Mouse (Mus musculus): ENCODE measurements around the gene Nip7. TPM values are rescaled to one million over a fixed set of nuclear protein-coding genes. Genes with fewer than 3 reads are reported as not detected.
"Not testable (repeated sequence)": the region's sequence is repeated elsewhere in the genome, so short reads cannot be mapped to it uniquely, and the experiment has no call there.

The Nip7 gene
- total and polyA plus RNA-seq, 3 experiments, result 166 to 231 (median 226) TPM

DNA sequence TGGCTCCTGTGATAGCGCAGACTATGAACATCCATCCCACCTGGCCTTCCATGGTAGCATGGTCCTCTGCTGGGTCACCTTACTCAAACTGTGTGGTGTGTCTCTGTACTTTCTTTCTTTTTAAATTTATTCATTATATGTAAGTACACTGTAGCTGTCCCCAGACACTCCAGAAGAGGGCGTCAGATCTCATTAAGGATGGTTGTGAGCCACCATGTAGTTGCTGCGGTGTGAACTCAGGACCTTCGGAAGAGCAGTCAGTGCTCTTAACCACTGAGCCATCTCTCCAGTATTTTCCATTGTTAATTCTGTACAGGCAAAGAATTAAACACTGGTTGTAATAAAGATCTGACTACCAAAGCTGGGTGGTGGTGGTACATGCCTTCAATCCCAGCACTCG lies 51.4 kb downstream of the Nip7 start:
- H3K27me3 ChIP-seq (replicated peaks); DNase-seq (ENCODE audit: extremely low read depth); H3K27ac ChIP-seq (ENCODE audit: insufficient read depth, low read depth); H3K9me3 ChIP-seq (replicated peaks; ENCODE audit: low read length); dilution Hi-C loops (cut with MboI; ENCODE audit: extremely low pct_ligation_motif_present, extremely low pct_unique_long_range_greater_than_20kb, low sequenced_read_pairs); H3K79me2 ChIP-seq (replicated peaks; ENCODE audit: control insufficient read depth, extremely low read depth, insufficient read depth, poor library complexity, severe bottlenecking); H3K9ac ChIP-seq (ENCODE audit: insufficient read depth, low read depth); H3K4me1 ChIP-seq (ENCODE audit: control insufficient read depth in 1 of 2, insufficient read depth in 2 of 2); H3K4me2 ChIP-seq (ENCODE audit: insufficient read depth, low read depth, poor library complexity, severe bottlenecking); H3K4me3 ChIP-seq (replicated peaks in 1 of 3; ENCODE audit: low read depth in 2 of 3, low read length in 2 of 3, poor library complexity in 1 of 3); H3K36me3 ChIP-seq (replicated peaks in 1 of 2; ENCODE audit: control insufficient read depth in 1 of 2, insufficient read depth in 1 of 2, low read length in 1 of 2): not testable (repeated sequence)
- in situ Hi-C loops (cut with MboI; ENCODE audit: low pct_ligation_motif_present, low pct_unique_long_range_greater_than_20kb, low sequenced_read_pairs), result loop anchor here (25.0 kb wide), 1 partner anchor 454 kb away; no protein-coding TSS in a partner anchor

DNA sequence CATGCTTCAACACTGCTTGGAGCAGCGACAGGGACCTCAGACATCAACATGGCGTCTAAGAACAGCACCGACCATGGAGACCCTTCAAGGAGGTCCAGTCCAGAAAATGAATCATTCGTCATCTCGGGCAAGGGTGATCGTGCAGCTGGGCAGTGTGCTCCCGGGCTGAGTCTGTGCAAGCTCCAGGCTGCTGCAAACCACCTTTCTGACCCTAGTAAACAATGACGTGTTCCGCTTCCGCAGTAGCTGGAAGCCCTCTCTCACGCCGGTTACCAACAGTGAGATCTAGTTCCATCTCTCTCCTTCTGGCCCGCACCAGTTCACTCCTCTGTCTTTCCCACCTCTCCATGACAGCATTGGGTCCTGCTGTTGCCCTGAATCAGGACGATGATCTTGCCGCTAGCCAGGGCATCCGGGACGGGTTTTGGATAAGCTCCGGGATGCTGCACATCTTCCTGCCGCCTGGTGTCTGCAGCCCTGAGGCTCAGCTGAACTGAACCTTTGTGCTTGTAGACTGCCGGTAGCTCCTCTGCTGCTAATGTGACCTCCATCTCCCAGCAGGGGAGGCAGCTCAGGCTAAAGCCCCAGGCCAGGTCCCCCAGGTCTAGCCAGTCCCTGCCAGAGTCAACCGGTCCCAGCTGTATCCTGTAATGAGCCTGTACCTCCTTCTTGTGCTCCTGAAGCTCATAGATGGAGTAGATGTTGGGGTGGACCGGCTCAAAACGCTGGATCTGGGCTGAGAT lies 52.5 kb downstream of the Nip7 start:
- in situ Hi-C loops (cut with MboI; ENCODE audit: low pct_ligation_motif_present, low pct_unique_long_range_greater_than_20kb, low sequenced_read_pairs) (loop anchor here (25.0 kb wide), 1 partner anchor 453 kb away; no protein-coding TSS in a partner anchor), dilution Hi-C loops (cut with MboI; ENCODE audit: extremely low pct_ligation_motif_present, extremely low pct_unique_long_range_greater_than_20kb, low sequenced_read_pairs) (no loop called here)
- Histone ChIP-seq H3K79me2 (replicated peaks; ENCODE audit: control insufficient read depth, extremely low read depth, insufficient read depth, poor library complexity, severe bottlenecking) (no peaks in the 10 kb centered on the region), H3K4me2 (ENCODE audit: insufficient read depth, low read depth, poor library complexity, severe bottlenecking) (no peak overlapping the region), H3K36me3 (replicated peaks in 1 of 2; ENCODE audit: control insufficient read depth in 1 of 2, insufficient read depth in 1 of 2, low read length in 1 of 2) (no peaks in the 10 kb centered on the region), H3K9ac (ENCODE audit: insufficient read depth, low read depth) (no peak overlapping the region), H3K4me3 (replicated peaks in 1 of 3; ENCODE audit: low read depth in 2 of 3, low read length in 2 of 3, poor library complexity in 1 of 3) (no peak overlapping the region), H3K27ac (ENCODE audit: insufficient read depth, low read depth) (no peak overlapping the region), H3K27me3 (replicated peaks) (no peaks in the 10 kb centered on the region), H3K4me1 (ENCODE audit: control insufficient read depth in 1 of 2, insufficient read depth in 2 of 2) (peaks cover 0 to 2% of the 10 kb centered on the region in 2 experiments; a peak in 1 of 4 replicates), H3K9me3 (replicated peaks; ENCODE audit: low read length) (no peaks in the 10 kb centered on the region)
- TF ChIP-seq RCOR1 (conservative IDR thresholded peaks at IDR 0.05; ENCODE audit: low read depth, low read length) (no peak), SIN3A (IDR thresholded peaks at IDR 0.05; ENCODE audit: low read length) (no peak), ELF1 (IDR thresholded peaks at IDR 0.05; ENCODE audit: low read depth, low read length) (no peak), ZKSCAN1 (IDR thresholded peaks at IDR 0.05; ENCODE audit: borderline replicate concordance, low read depth, low read length) (no peak), BHLHE40 (IDR thresholded peaks at IDR 0.05; ENCODE audit: low read depth, low read length) (no peak), HCFC1 (IDR thresholded peaks at IDR 0.05; ENCODE audit: low read depth, low read length) (no peak), E2F4 (IDR thresholded peaks at IDR 0.05; ENCODE audit: insufficient replicate concordance, low read depth, low read length) (no peak), NELFE (IDR thresholded peaks at IDR 0.05; ENCODE audit: low read depth, low read length) (no peak), MYC (IDR thresholded peaks at IDR 0.05; ENCODE audit: low read depth, low read length) (no peak)
- no peak for DNase-seq (ENCODE audit: extremely low read depth)

DNA sequence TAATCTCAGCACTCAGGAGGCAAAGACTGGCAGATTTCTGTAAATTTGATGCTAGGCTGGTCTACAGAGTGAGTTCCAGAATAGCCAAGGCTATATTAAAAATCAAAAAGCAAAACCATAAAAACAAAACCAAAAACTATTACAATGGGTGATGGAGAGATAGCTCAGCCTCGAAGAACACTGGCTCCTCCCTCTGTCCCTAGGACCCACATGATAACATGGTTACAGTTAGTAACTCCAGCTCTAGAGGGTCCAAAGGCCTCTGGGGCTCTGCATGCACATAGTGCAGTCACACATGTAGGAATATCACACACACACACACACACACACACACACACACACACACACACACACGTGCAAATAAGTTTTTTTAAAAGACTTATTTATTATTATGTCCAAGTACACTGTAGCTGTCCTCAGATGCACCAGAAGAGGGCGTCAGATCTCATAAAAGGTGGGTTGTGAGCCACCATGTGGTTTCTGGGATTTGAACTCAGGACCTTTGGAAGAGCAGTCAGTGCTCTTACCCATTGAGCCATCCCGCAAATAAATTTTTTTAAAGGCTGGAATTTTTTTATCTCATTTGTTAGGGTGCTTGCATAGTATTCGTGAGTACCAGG lies 53.2 kb downstream of the Nip7 start:
- in situ Hi-C loops (cut with MboI; ENCODE audit: low pct_ligation_motif_present, low pct_unique_long_range_greater_than_20kb, low sequenced_read_pairs), result loop anchor here (5.0 to 25.0 kb wide), 2 partner anchors 212 to 452 kb away; no protein-coding TSS in a partner anchor

More for the DNA sequence above, 53.2 kb downstream of the Nip7 start:
- Histone ChIP-seq H3K27ac (ENCODE audit: insufficient read depth, low read depth) (no peak overlapping the region), H3K9ac (ENCODE audit: insufficient read depth, low read depth) (no peak overlapping the region), H3K79me2 (replicated peaks; ENCODE audit: control insufficient read depth, extremely low read depth, insufficient read depth, poor library complexity, severe bottlenecking) (no peaks in the 10 kb centered on the region), H3K4me3 (replicated peaks in 1 of 3; ENCODE audit: low read depth in 2 of 3, low read length in 2 of 3, poor library complexity in 1 of 3) (no peak overlapping the region), H3K27me3 (replicated peaks) (no peaks in the 10 kb centered on the region), H3K4me1 (ENCODE audit: control insufficient read depth in 1 of 2, insufficient read depth in 2 of 2) (no peaks in the 10 kb centered on the region), H3K4me2 (ENCODE audit: insufficient read depth, low read depth, poor library complexity, severe bottlenecking) (no peak overlapping the region), H3K9me3 (replicated peaks; ENCODE audit: low read length) (no peaks in the 10 kb centered on the region), H3K36me3 (replicated peaks in 1 of 2; ENCODE audit: control insufficient read depth in 1 of 2, insufficient read depth in 1 of 2, low read length in 1 of 2) (no peaks in the 10 kb centered on the region)
- DNase-seq (ENCODE audit: extremely low read depth), result no peak
- no peak for TF ChIP-seq USF1 (IDR thresholded peaks at IDR 0.05; ENCODE audit: low read depth, low read length)
- no peak for TF ChIP-seq TCF12 (IDR thresholded peaks at IDR 0.05; ENCODE audit: low read depth, low read length)
- peak in 1 of 2 experiments; percentile 29; a peak in 2 of 4 replicates for TF ChIP-seq CTCF (conservative IDR thresholded peaks at IDR 0.05 in 1 of 2, IDR thresholded peaks at IDR 0.05 in 1 of 2; ENCODE audit: low read depth in 2 of 2, low read length in 2 of 2)
- TF ChIP-seq ZMIZ1 (IDR thresholded peaks at IDR 0.05; ENCODE audit: low read depth, low read length), result no peak
- no peak for TF ChIP-seq MEF2A (IDR thresholded peaks at IDR 0.05; ENCODE audit: borderline replicate concordance, low read depth, low read length)
- TF ChIP-seq CHD1 (IDR thresholded peaks at IDR 0.05; ENCODE audit: low read depth, low read length), result no peak
- dilution Hi-C loops (cut with MboI; ENCODE audit: extremely low pct_ligation_motif_present, extremely low pct_unique_long_range_greater_than_20kb, low sequenced_read_pairs), result no loop called here

Measured in CH12.LX (cell line).